Mouse (Mus musculus) midbrain, embryonic 11.5 days (tissue): Measurements from ENCODE around the gene Piezo1. TPM values are rescaled to one million over a fixed set of nuclear protein-coding genes. Genes with fewer than 3 reads are reported as not detected.
"Not testable (repeated sequence)": the region's sequence is repeated elsewhere in the genome, so short reads cannot be mapped to it uniquely, and the experiment has no call there.

Experiments used
- ATAC-seq: fragments of 200-750 bp; cut with Nextera tagmentation; 2 replicates; pipeline ENCODE4 v1.8.0; 2017; ENCODE audit warnings: moderate TSS enrichment, moderate library complexity; ENCODE audit not compliant: low FRiP score
- DNase-seq: peaks from one replicate; pipeline ENCODE4 v3.0.0; 2015; ENCODE audit warnings: low spot score; ENCODE audit errors: missing footprints
- H3K27ac ChIP-seq: fragments of 300-500 bp; sonication (generic); 2 replicates; pipeline ENCODE4 v1.5.1; 2014; ENCODE audit warnings: low read depth, low read length
- H3K27me3 ChIP-seq: fragments of 300-500 bp; sonication (generic); 2 replicates; pipeline ENCODE4 v1.6.1; 2014; ENCODE audit warnings: mild to moderate bottlenecking, low read length, moderate library complexity, mixed read lengths; ENCODE audit not compliant: control insufficient read depth, insufficient read depth
- H3K36me3 ChIP-seq: fragments of 300-500 bp; sonication (generic); 2 replicates; pipeline ENCODE4 v1.6.1; 2014; ENCODE audit warnings: mild to moderate bottlenecking, low read length, moderate library complexity, mixed read lengths; ENCODE audit not compliant: control insufficient read depth, insufficient read depth
- H3K4me1 ChIP-seq: fragments of 300-500 bp; sonication (generic); 2 replicates; pipeline ENCODE4 v1.6.1; 2014; ENCODE audit warnings: low read length; ENCODE audit not compliant: control insufficient read depth, insufficient read depth
- H3K4me2 ChIP-seq: fragments of 300-500 bp; sonication (generic); 2 replicates; pipeline ENCODE4 v1.6.1; 2014; ENCODE audit warnings: mild to moderate bottlenecking, moderate library complexity
- H3K4me3 ChIP-seq: fragments of 300-500 bp; sonication (generic); 2 replicates; pipeline ENCODE4 v1.5.1; 2014; ENCODE audit warnings: low read depth, low read length
- H3K9ac ChIP-seq: fragments of 300-500 bp; sonication (generic); 2 replicates; pipeline ENCODE4 v1.6.1; 2014; ENCODE audit warnings: low read length
- H3K9me3 ChIP-seq: fragments of 300-500 bp; sonication (generic); 2 replicates; pipeline ENCODE4 v1.6.1; 2016; ENCODE audit warnings: low read length; ENCODE audit not compliant: control insufficient read depth
- WGBS: fragments of 180-500 bp; shearing (Covaris S2); extraction: QIAGEN DNeasy Blood & Tissue Kit; methylation state at CpG from one replicate; pipeline ENCODE4 v1.1.7; 2014; 5-methylcytosine and 5-hydroxymethylcytosine counted together
- polyA plus RNA-seq: library from polyadenylated mRNA; unstranded; fragments of >200 nt; fragmentation: Nextera tagmentation; extraction: Ambion mirVana; gene quantifications from 2 replicates; pipeline ENCODE4 v1.2.1, GENCODE M21; 2014

The Piezo1 gene
- polyA plus RNA-seq, 1 experiment from 2014 or later: 4.3 TPM

GRCm38 (mm10) chr8:122573176-122573575 lies 22.0 kb upstream of the Piezo1 start:
- Histone ChIP-seq H3K4me1 (peaks cover 35% of the 10 kb centered on the region), H3K27ac (0 out of 2 replicates have a peak overlapping the region, but pooled peaks have one; percentile 25), H3K36me3 (peaks cover 26% of the 10 kb centered on the region)
- ATAC-seq, H3K4me3 ChIP-seq, DNase-seq, H3K4me2 ChIP-seq, H3K9ac ChIP-seq, H3K27me3 ChIP-seq, H3K9me3 ChIP-seq: not testable (repeated sequence)
- 31% methylated on average over 4 of the region's 4 CpGs for WGBS

GRCm38 (mm10) chr8:122572751-122573150 lies 21.6 kb upstream of the Piezo1 start:
- ATAC-seq: no peak
- no peaks in the 10 kb centered on the region for H3K9me3 ChIP-seq
- H3K9ac ChIP-seq: no peak overlapping the region
- WGBS: 90% methylated on average over 3 of the region's 3 CpGs
- peaks cover 35% of the 10 kb centered on the region for H3K4me1 ChIP-seq
- H3K36me3 ChIP-seq: peaks cover 26% of the 10 kb centered on the region
- H3K27me3 ChIP-seq: no peaks in the 10 kb centered on the region
- H3K27ac ChIP-seq: no peak overlapping the region
- H3K4me2 ChIP-seq: no peak overlapping the region
- no peak for DNase-seq
- H3K4me3 ChIP-seq: no peak overlapping the region

- H3K27ac ChIP-seq: no peak overlapping the region
- no peak for DNase-seq
- H3K9ac ChIP-seq: no peak overlapping the region
- ATAC-seq: no peak
- peaks cover 26% of the 10 kb centered on the region for H3K36me3 ChIP-seq
- H3K27me3 ChIP-seq: no peaks in the 10 kb centered on the region
- H3K4me1 ChIP-seq: peaks cover 38% of the 10 kb centered on the region
- WGBS: 96% methylated on average over 17 of the region's 17 CpGs
- H3K4me2 ChIP-seq: no peak overlapping the region
- no peak overlapping the region for H3K4me3 ChIP-seq
- H3K9me3 ChIP-seq: no peaks in the 10 kb centered on the region
Observed at GRCm38 (mm10) chr8:122571750-122572267, 20.7 kb upstream of the Piezo1 start.

GRCm38 (mm10) chr8:122571153-122571552 lies 20.0 kb upstream of the Piezo1 start:
- no peak overlapping the region for H3K27ac ChIP-seq
- no peak overlapping the region for H3K4me2 ChIP-seq
- DNase-seq (no peak), ATAC-seq (no peak)
- H3K4me1 ChIP-seq: peaks cover 38% of the 10 kb centered on the region
- peaks cover 26% of the 10 kb centered on the region for H3K36me3 ChIP-seq
- H3K27me3 ChIP-seq: no peaks in the 10 kb centered on the region
- 93% methylated on average over 11 of the region's 11 CpGs for WGBS
- H3K9me3 ChIP-seq: no peaks in the 10 kb centered on the region
- H3K4me3 ChIP-seq: no peak overlapping the region
- no peak overlapping the region for H3K9ac ChIP-seq

- peaks cover 26% of the 10 kb centered on the region for H3K36me3 ChIP-seq
- no peak overlapping the region for H3K4me2 ChIP-seq
- H3K9me3 ChIP-seq: no peaks in the 10 kb centered on the region
- H3K27ac ChIP-seq: no peak overlapping the region
- H3K27me3 ChIP-seq: no peaks in the 10 kb centered on the region
- WGBS: 97% methylated on average over 16 of the region's 16 CpGs
- no peak overlapping the region for H3K9ac ChIP-seq
- no peak overlapping the region for H3K4me3 ChIP-seq
- H3K4me1 ChIP-seq: peaks cover 30% of the 10 kb centered on the region
- ATAC-seq: no peak
- no peak for DNase-seq
Observed at GRCm38 (mm10) chr8:122569996-122570395, 18.9 kb upstream of the Piezo1 start.

- H3K27me3 ChIP-seq: no peaks in the 10 kb centered on the region
- ATAC-seq (no peak), DNase-seq (no peak)
- H3K4me1 ChIP-seq: peaks cover 25% of the 10 kb centered on the region
- H3K36me3 ChIP-seq: peaks cover 26% of the 10 kb centered on the region
- peak overlapping the region; percentile 83 for H3K4me3 ChIP-seq
- H3K9ac ChIP-seq: peak overlapping the region; percentile 91
- WGBS: 72% methylated on average over 9 of the region's 9 CpGs
- peak overlapping the region; percentile 82 for H3K4me2 ChIP-seq
- no peaks in the 10 kb centered on the region for H3K9me3 ChIP-seq
- H3K27ac ChIP-seq: no peak overlapping the region
Observed at GRCm38 (mm10) chr8:122569329-122569728, 18.2 kb upstream of the Piezo1 start.

- no peaks in the 10 kb centered on the region for H3K9me3 ChIP-seq
- WGBS: 14% methylated on average over 10 of the region's 10 CpGs
- ATAC-seq: no peak
- H3K27me3 ChIP-seq: no peaks in the 10 kb centered on the region
- peak overlapping the region; percentile 91 for H3K9ac ChIP-seq
- no peak overlapping the region for H3K27ac ChIP-seq
- H3K36me3 ChIP-seq: peaks cover 23% of the 10 kb centered on the region
- peak overlapping the region; percentile 83 for H3K4me3 ChIP-seq
- peak overlapping the region; percentile 82 for H3K4me2 ChIP-seq
- peak; percentile 90 for DNase-seq
- H3K4me1 ChIP-seq: peaks cover 23% of the 10 kb centered on the region
Observed at GRCm38 (mm10) chr8:122568881-122569309, 17.8 kb upstream of the Piezo1 start.

GRCm38 (mm10) chr8:122568109-122568504 lies 17.0 kb upstream of the Piezo1 start:
- under 1% methylated on average over 34 of the region's 34 CpGs for WGBS
- H3K27me3 ChIP-seq: no peaks in the 10 kb centered on the region
- ATAC-seq: peak; percentile 68
- peak overlapping the region; percentile 82 for H3K27ac ChIP-seq
- no peaks in the 10 kb centered on the region for H3K9me3 ChIP-seq
- peaks cover 23% of the 10 kb centered on the region for H3K36me3 ChIP-seq
- peak overlapping the region; percentile 83 for H3K4me3 ChIP-seq
- peak overlapping the region; percentile 91 for H3K9ac ChIP-seq
- peaks cover 23% of the 10 kb centered on the region for H3K4me1 ChIP-seq
- H3K4me2 ChIP-seq: peak overlapping the region; percentile 82
- DNase-seq: no peak

- peak within 1 kb of the TSS; percentile 82 for H3K4me2 ChIP-seq
- peak within 1 kb of the TSS; percentile 83 for H3K4me3 ChIP-seq
- no peaks in the 10 kb centered on the region for H3K27me3 ChIP-seq
- no peaks in the 10 kb centered on the region for H3K9me3 ChIP-seq
- H3K36me3 ChIP-seq: peaks cover 23% of the 10 kb centered on the region
- peak within 1 kb of the TSS; percentile 85 for H3K27ac ChIP-seq
- peak within 1 kb of the TSS; percentile 91 for H3K9ac ChIP-seq
- ATAC-seq (peak; percentile 94), DNase-seq (peak; percentile 99)
- peaks cover 23% of the 10 kb centered on the region for H3K4me1 ChIP-seq
- WGBS: 1% methylated on average over 62 of the region's 62 CpGs
Observed at GRCm38 (mm10) chr8:122567361-122568108, 16.4 kb upstream of the Piezo1 start, which contains the start of gene Cdt1. Cdt1 (plus strand) TSS chr8:122568015.
